13 mouse cellular contexts compared by ENCODE assay signal in the genomic region with DNA sequence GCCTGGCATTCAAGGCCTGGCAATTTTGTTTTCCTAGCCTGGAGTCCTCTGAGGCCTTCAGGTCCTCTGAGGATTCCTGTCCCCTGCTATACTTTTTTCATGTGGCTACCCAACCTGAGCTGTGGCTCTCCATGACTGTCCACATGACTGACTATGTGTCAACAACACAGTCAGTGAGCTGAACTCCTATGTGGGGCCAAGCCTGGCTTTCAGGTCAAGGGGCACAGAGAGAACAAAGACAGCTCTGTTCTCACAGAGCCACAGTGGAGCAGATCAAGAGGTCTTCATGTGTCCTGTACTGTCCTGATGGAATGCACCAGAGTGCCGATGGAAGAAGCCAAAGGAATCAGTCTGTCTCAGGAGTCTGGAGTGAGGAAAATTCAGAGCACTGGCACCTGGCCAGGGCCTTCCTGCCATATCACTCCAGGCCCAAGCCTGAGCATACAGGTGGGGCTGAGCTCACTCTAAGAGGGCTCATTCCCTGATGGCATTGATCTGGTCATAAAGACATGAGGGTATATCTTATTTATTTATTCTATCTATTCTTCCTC. TPM values are rescaled to one million over a fixed set of nuclear protein-coding genes. Genes with fewer than 3 reads are reported as not detected.
DNase-seq lines count a peak whose midpoint lies in the region; ATAC-seq and TF ChIP-seq lines count a peak whose summit lies in the region.
"Had no signal": no experiment of that assay in that cellular context is flagged by ENCODE, and none has a peak within 500 bp of the region (broad histone marks: within the 10 kb centered on the region; RNA-seq: fewer than 3 reads in every experiment).

No protein-coding gene starts in this region.

- no peak overlapping the region for H3K9ac ChIP-seq in liver, embryonic 11.5 days (ENCODE audit: low read depth, low read length)
- H3K9ac ChIP-seq in embryonic facial prominence, embryonic 11.5 days (replicated peaks; ENCODE audit: low read length): no peak overlapping the region
- H3K9ac ChIP-seq in kidney, postnatal 0 days (ENCODE audit: low read depth, low read length): no peak overlapping the region
- H3K9ac ChIP-seq: forebrain, postnatal 0 days; limb, embryonic 13.5 days had no signal

- DNase-seq in liver, embryonic 11.5 days (ENCODE audit: low spot score): no peak
- no peak for DNase-seq in liver
- no peak for DNase-seq in embryonic facial prominence, embryonic 11.5 days (ENCODE audit: low spot score)
- DNase-seq in kidney, postnatal 0 days (ENCODE audit: low spot score): peak; percentile 36
- DNase-seq in retina, postnatal 1 day: peak; percentile 6
- DNase-seq in cerebellum, adult 18-20 months: no peak
- DNase-seq in heart, embryonic 10.5 days (ENCODE audit: low spot score): no peak
- DNase-seq: cerebellum, postnatal 36 days; forebrain, postnatal 0 days; thymus, postnatal 4 days had no signal

- no peak overlapping the region for H3K4me3 ChIP-seq in liver, embryonic 11.5 days (ENCODE audit: low read depth, low read length)
- H3K4me3 ChIP-seq in embryonic facial prominence, embryonic 11.5 days (ENCODE audit: low read depth, low read length): no peak overlapping the region
- H3K4me3 ChIP-seq in kidney, postnatal 0 days (replicated peaks; ENCODE audit: low read depth, low read length): no peak overlapping the region
- no peak overlapping the region for H3K4me3 ChIP-seq in heart, embryonic 10.5 days
- H3K4me3 ChIP-seq: limb, embryonic 13.5 days; midbrain, embryonic 10.5 days had no signal

- no peak overlapping the region for H3K27ac ChIP-seq in liver, embryonic 11.5 days (ENCODE audit: low read depth, low read length)
- H3K27ac ChIP-seq in embryonic facial prominence, embryonic 11.5 days (replicated peaks; ENCODE audit: low read depth, low read length): no peak overlapping the region
- no peak overlapping the region for H3K27ac ChIP-seq in kidney, postnatal 0 days
- H3K27ac ChIP-seq in heart, embryonic 10.5 days: no peak overlapping the region
- H3K27ac ChIP-seq: limb, embryonic 13.5 days; midbrain, embryonic 10.5 days had no signal

- H3K4me1 ChIP-seq in liver, embryonic 11.5 days (replicated peaks; ENCODE audit: control insufficient read depth, insufficient read depth, low read length): no peaks in the 10 kb centered on the region
- H3K4me1 ChIP-seq in embryonic facial prominence, embryonic 11.5 days (ENCODE audit: control insufficient read depth, insufficient read depth, low read length): no peaks in the 10 kb centered on the region
- H3K4me1 ChIP-seq in kidney, postnatal 0 days (replicated peaks; ENCODE audit: insufficient read depth, low read length): no peaks in the 10 kb centered on the region
- no peaks in the 10 kb centered on the region for H3K4me1 ChIP-seq in heart, embryonic 10.5 days
- H3K4me1 ChIP-seq: limb, embryonic 13.5 days had no signal

- H3K27me3 ChIP-seq in liver, embryonic 11.5 days (replicated peaks; ENCODE audit: control insufficient read depth, insufficient read depth, low read length): no peaks in the 10 kb centered on the region
- H3K27me3 ChIP-seq in embryonic facial prominence, embryonic 11.5 days (ENCODE audit: control insufficient read depth, insufficient read depth, low read length): no peaks in the 10 kb centered on the region
- no peaks in the 10 kb centered on the region for H3K27me3 ChIP-seq in kidney, postnatal 0 days (ENCODE audit: insufficient read depth, low read length)
- no peaks in the 10 kb centered on the region for H3K27me3 ChIP-seq in heart, embryonic 10.5 days (ENCODE audit: insufficient read depth, poor library complexity, severe bottlenecking)

- H3K36me3 ChIP-seq in liver, embryonic 11.5 days (ENCODE audit: control insufficient read depth, insufficient read depth, low read length): no peaks in the 10 kb centered on the region
- H3K36me3 ChIP-seq in embryonic facial prominence, embryonic 11.5 days (replicated peaks; ENCODE audit: control insufficient read depth, insufficient read depth, low read depth, low read length): no peaks in the 10 kb centered on the region
- no peaks in the 10 kb centered on the region for H3K36me3 ChIP-seq in kidney, postnatal 0 days (ENCODE audit: insufficient read depth, low read length)
- no peaks in the 10 kb centered on the region for H3K36me3 ChIP-seq in heart, embryonic 10.5 days
- H3K36me3 ChIP-seq: limb, embryonic 13.5 days; midbrain, embryonic 10.5 days had no signal

- H3K9me3 ChIP-seq in liver, embryonic 11.5 days (ENCODE audit: control insufficient read depth, low read length): no peaks in the 10 kb centered on the region
- no peaks in the 10 kb centered on the region for H3K9me3 ChIP-seq in embryonic facial prominence, embryonic 11.5 days (replicated peaks; ENCODE audit: control insufficient read depth, low read length)
- H3K9me3 ChIP-seq in kidney, postnatal 0 days (replicated peaks; ENCODE audit: low read length): no peaks in the 10 kb centered on the region
- no peaks in the 10 kb centered on the region for H3K9me3 ChIP-seq in heart, embryonic 10.5 days
- H3K9me3 ChIP-seq: limb, embryonic 13.5 days; midbrain, embryonic 10.5 days had no signal

- 43% methylated on average over 1 of the region's 1 CpGs for WGBS in liver, embryonic 11.5 days
- 10% methylated on average over 1 of the region's 1 CpGs for WGBS in embryonic facial prominence, embryonic 11.5 days
- 11% methylated on average over 1 of the region's 1 CpGs for WGBS in kidney, postnatal 0 days
- WGBS in heart, embryonic 10.5 days: 64% methylated on average over 1 of the region's 1 CpGs

- no peak overlapping the region for H3K4me2 ChIP-seq in liver, embryonic 11.5 days
- no peak overlapping the region for H3K4me2 ChIP-seq in embryonic facial prominence, embryonic 11.5 days (ENCODE audit: low read depth, low read length)
- no peak overlapping the region for H3K4me2 ChIP-seq in kidney, postnatal 0 days (ENCODE audit: low read length)
- H3K4me2 ChIP-seq: limb, embryonic 13.5 days had no signal

- peak; percentile 39; the same call in 1 of the 2 replicates for ATAC-seq in liver, embryonic 11.5 days (replicated peaks; ENCODE audit: low FRiP score)
- ATAC-seq in embryonic facial prominence, embryonic 11.5 days (replicated peaks; ENCODE audit: insufficient number of reproducible peaks, low FRiP score, low TSS enrichment, low read depth): 0 out of 2 replicates have a peak, but pooled peaks have one; percentile 9
- peak; percentile 52; the same call in 1 of the 2 replicates for ATAC-seq in kidney, postnatal 0 days (replicated peaks; ENCODE audit: low FRiP score, low read depth)
- ATAC-seq in monocyte, adult 5-6 weeks (replicated peaks; ENCODE audit: insufficient number of reproducible peaks, low FRiP score, low TSS enrichment, poor library complexity, severe bottlenecking): no peak
- ATAC-seq: forebrain, postnatal 0 days had no signal

- no peak for TF ChIP-seq CTCF in kidney, postnatal 0 days (IDR thresholded peaks at IDR 0.05; ENCODE audit: low read depth)

RNA-seq across cellular contexts. Expression of a gene that starts 25.7 kb away (rescaled TPM):
- 35.9 and 36.6 TPM in 2 replicates for polyA plus RNA-seq in liver, embryonic 11.5 days (2014; fragmentation: Nextera tagmentation; extraction: Ambion mirVana)
- polyA plus RNA-seq in embryonic facial prominence, embryonic 11.5 days (2014; fragmentation: Nextera tagmentation; extraction: Ambion mirVana): 3.0 and 3.2 TPM in 2 replicates
- polyA plus RNA-seq in kidney, postnatal 0 days (2015; fragmentation: Nextera tagmentation; extraction: Ambion mirVana): 15.1 and 15.6 TPM in 2 replicates
- 5.2 to 8.6 TPM (median 7.2 TPM) in 3 replicates for total RNA-seq in monocyte, adult 5-6 weeks (2017)
- polyA plus RNA-seq in heart, embryonic 10.5 days (2016; fragmentation: Nextera tagmentation; extraction: Ambion mirVana): 8.9 and 10.2 TPM in 2 replicates

Comparison
In these comparisons a context has a peak if more than half of its experiments do, and no peak if none do; other contexts are left out.
1. DNase-seq: peak in kidney, postnatal 0 days (single experiment) and retina, postnatal 1 day (single experiment); none in liver, embryonic 11.5 days (single experiment), liver (single experiment), embryonic facial prominence, embryonic 11.5 days (single experiment), cerebellum, adult 18-20 months (0 of 2) and heart, embryonic 10.5 days (single experiment).